Mouse (Mus musculus) kidney, embryonic 14.5 days (tissue): ENCODE data around the gene Gnb3. TPM values are rescaled to one million over a fixed set of nuclear protein-coding genes. Genes with fewer than 3 reads are reported as not detected.
"Not testable (repeated sequence)": the region's sequence is repeated elsewhere in the genome, so short reads cannot be mapped to it uniquely, and the experiment has no call there.

Experiments used
- ATAC-seq: fragments of 200-750 bp; cut with Nextera tagmentation; 2 replicates; pipeline ENCODE4 v1.8.0; 2017; ENCODE audit warnings: moderate number of reproducible peaks, mild to moderate bottlenecking, moderate TSS enrichment, moderate library complexity; ENCODE audit not compliant: low FRiP score, low TSS enrichment
- H3K27ac ChIP-seq: fragments of 300-500 bp; sonication (generic); 2 replicates; pipeline ENCODE4 v1.5.1; 2014; ENCODE audit warnings: low read depth, mild to moderate bottlenecking, low read length, moderate library complexity, mixed read lengths
- H3K27me3 ChIP-seq: fragments of 300-500 bp; sonication (generic); 2 replicates; pipeline ENCODE4 v1.6.1; 2014; ENCODE audit warnings: mild to moderate bottlenecking, low read length; ENCODE audit not compliant: control insufficient read depth, insufficient read depth
- H3K36me3 ChIP-seq: fragments of 300-500 bp; sonication (generic); 2 replicates; pipeline ENCODE4 v1.6.1; 2014; ENCODE audit warnings: low read length, mixed read lengths; ENCODE audit not compliant: control insufficient read depth, insufficient read depth
- H3K4me1 ChIP-seq: fragments of 300-500 bp; sonication (generic); 2 replicates; pipeline ENCODE4 v1.6.1; 2014; ENCODE audit warnings: low read length, mixed read lengths; ENCODE audit not compliant: control insufficient read depth, insufficient read depth
- H3K4me2 ChIP-seq: fragments of 300-500 bp; sonication (generic); replicated peaks from 2 replicates; pipeline ENCODE4 v1.6.1; 2014; ENCODE audit warnings: low read depth, mild to moderate bottlenecking, low read length
- H3K4me3 ChIP-seq: fragments of 300-500 bp; sonication (generic); 2 replicates; pipeline ENCODE4 v1.5.1; 2014; ENCODE audit warnings: mild to moderate bottlenecking, low read length
- H3K9ac ChIP-seq: fragments of 300-500 bp; sonication (generic); 2 replicates; pipeline ENCODE4 v1.6.1; 2014; ENCODE audit warnings: low read depth, mild to moderate bottlenecking, low read length, moderate library complexity
- H3K9me3 ChIP-seq: fragments of 300-500 bp; sonication (generic); 2 replicates; pipeline ENCODE4 v1.6.1; 2016; ENCODE audit warnings: low read length; ENCODE audit not compliant: control insufficient read depth
- WGBS: fragments of 180-500 bp; shearing (Covaris S2); extraction: QIAGEN DNeasy Blood & Tissue Kit; methylation state at CpG from one replicate; pipeline ENCODE4 v1.1.7; 2014; 5-methylcytosine and 5-hydroxymethylcytosine counted together
- polyA plus RNA-seq: library from polyadenylated mRNA; unstranded; fragments of >200 nt; fragmentation: Nextera tagmentation; extraction: Ambion mirVana; gene quantifications from 2 replicates; pipeline ENCODE4 v1.2.1, GENCODE M21; 2014

Gene Gnb3
- polyA plus RNA-seq, 1 experiment from 2014 or later: 1.3 TPM

DNA sequence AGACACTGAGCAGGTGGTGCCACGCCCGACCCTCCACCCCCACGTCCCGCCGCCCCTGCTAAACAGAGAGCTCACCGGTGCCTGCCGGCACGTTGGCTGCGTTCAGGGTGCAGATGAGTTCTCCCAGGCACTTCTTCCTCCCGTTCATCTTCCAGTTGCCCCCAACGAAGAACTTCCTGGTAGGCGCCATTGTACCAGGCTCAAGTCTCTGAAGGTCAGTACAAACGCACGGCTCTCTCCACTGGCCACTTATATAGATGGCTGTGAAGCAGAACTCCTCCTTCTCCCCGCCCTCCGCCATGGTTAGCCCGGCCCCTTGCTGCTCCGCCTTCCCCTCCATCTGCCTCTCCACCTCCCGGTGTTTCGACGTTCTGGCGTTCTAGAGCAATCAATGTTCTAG, 26.1 kb downstream of the Gnb3 start, which contains the start of gene Tpi1:
Tpi1 (minus strand) TSS at position 364 of the 400 bp plus-strand sequence.
- peak within 1 kb of the TSS; percentile 91 for H3K27ac ChIP-seq
- WGBS: under 1% methylated on average over 22 of the region's 22 CpGs
- H3K4me3 ChIP-seq: peak within 1 kb of the TSS; percentile 74
- H3K4me2 ChIP-seq: peak within 1 kb of the TSS; percentile 57
- no peaks in the 10 kb centered on the region for H3K9me3 ChIP-seq
- peak within 1 kb of the TSS; percentile 82 for H3K9ac ChIP-seq
- H3K36me3 ChIP-seq: peaks cover 55% of the 10 kb centered on the region
- no peaks in the 10 kb centered on the region for H3K27me3 ChIP-seq
- ATAC-seq: peak; percentile 87
- H3K4me1 ChIP-seq: peaks cover 19% of the 10 kb centered on the region; the same call in 1 of the 2 replicates

DNA sequence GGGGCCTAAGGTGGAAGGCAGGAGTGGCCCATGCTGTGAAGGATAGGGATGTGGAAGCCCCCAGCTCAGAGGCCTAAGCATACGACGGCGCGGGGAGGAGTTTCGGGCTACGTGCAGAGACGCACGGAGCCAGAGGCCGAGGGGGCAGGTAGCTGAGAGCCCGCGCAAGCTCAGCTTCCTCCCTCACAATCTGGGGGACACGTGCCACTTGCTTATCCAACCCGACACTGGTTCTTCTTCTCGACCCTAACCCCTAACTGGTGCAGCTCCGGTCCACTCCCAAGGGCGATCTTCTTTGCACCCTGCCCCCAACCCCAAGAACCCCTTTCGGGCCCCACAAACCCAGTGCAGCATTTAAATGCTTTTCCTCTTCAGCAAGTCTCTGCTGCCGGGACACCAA, 26.6 kb downstream of the Gnb3 start:
- Histone ChIP-seq H3K36me3 (peaks cover 51% of the 10 kb centered on the region), H3K27me3 (no peaks in the 10 kb centered on the region), H3K9me3 (no peaks in the 10 kb centered on the region), H3K4me2 (peak overlapping the region; percentile 57), H3K27ac (peak overlapping the region; percentile 91), H3K4me1 (peaks cover 19% of the 10 kb centered on the region; the same call in 1 of the 2 replicates), H3K4me3 (peak overlapping the region; percentile 74), H3K9ac (peak overlapping the region; percentile 82)
- WGBS: 0% methylated on average over 15 of the region's 18 CpGs
- peak; percentile 40 for ATAC-seq

DNA sequence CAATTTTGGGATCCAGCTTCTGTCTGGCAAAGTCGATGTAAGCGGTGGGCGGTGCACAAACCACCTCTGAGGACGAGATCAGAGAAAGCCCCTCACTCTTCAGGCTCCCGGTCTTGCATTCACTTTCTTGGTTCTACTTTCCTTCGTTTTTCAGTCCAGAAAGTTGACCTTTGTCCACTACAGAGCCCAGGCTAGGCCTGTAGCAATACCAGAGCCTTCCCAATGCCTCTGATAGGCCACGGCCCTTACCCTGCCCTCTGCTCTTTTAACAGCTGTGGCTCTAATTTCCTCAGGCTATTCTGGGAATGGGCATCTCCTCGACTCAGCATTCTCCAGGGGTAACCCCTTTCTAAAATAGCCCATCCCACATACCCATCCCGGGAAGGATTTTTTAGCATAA, 27.2 kb downstream of the Gnb3 start:
- Histone ChIP-seq H3K4me3 (peak overlapping the region; percentile 74), H3K27ac (no peak overlapping the region), H3K27me3 (no peaks in the 10 kb centered on the region), H3K36me3 (peaks cover 44% of the 10 kb centered on the region), H3K4me2 (peak overlapping the region; percentile 57), H3K9ac (peak overlapping the region; percentile 82), H3K9me3 (no peaks in the 10 kb centered on the region), H3K4me1 (peaks cover 22% of the 10 kb centered on the region; the same call in 1 of the 2 replicates)
- 18% methylated on average over 9 of the region's 9 CpGs for WGBS
- no peak for ATAC-seq

DNA sequence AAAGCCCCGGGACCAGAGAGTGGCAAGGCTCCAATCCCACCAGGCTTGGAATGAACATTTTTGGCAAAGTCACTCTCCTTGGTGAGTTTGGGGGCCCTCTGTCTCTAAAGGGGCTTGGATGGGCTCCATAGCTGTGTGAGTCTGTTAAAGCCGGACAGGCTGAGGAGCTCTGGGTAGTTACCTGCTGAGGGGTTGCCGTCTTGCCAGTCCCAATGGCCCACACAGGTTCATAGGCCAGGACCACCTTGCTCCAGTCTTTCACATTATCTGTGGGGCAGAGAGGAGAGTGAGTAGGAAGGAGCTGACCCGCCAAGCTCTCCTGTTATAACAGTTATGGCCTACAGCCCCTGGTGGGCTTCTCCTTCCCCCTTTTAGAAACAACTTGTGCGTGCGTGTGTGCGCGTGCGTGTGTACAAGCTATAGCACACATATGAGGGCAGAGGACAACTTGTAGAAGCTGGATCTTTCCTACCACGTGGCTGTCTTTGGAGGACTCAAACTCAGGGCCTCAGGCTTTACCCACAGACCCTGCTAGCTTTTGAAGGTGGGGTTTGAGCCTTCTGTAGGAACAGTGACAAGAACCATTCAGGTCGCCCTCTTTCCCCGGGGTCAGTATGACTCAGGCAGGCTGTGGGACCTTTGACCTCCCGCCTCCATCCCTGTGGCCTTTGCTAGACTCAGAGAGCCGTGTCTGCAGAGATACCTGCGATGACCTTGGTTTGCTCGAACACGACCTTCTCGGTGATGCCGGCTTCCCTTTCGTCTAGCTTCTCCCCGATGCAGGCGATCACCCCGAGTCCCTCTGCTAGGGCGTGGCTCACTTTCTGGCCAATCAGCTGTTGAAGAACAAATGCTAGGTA, 28.1 kb downstream of the Gnb3 start:
- Histone ChIP-seq H3K4me2 (peak overlapping the region; percentile 57), H3K4me3 (peak overlapping the region; percentile 74), H3K27ac (0 out of 2 replicates have a peak overlapping the region, but pooled peaks have one; percentile 8), H3K9me3 (no peaks in the 10 kb centered on the region), H3K27me3 (no peaks in the 10 kb centered on the region), H3K4me1 (peaks cover 22% of the 10 kb centered on the region; the same call in 1 of the 2 replicates), H3K9ac (peak overlapping the region; percentile 82; the same call in 1 of the 2 replicates), H3K36me3 (peaks cover 35% of the 10 kb centered on the region)
- 83% methylated on average over 24 of the region's 24 CpGs for WGBS
- ATAC-seq: no peak

DNA sequence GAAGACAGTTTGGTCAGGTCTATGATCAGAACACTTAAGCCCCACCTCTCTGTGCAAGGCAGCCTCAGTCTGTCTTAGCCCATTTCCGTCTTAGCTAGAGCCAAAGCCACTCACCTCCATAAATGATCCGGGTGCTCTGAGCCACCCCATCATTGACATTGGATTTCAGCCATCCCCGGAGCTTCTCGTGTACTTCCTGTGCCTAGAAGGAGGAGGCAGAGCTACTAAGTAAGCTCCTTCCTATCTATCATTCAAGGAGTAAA, 28.7 kb downstream of the Gnb3 start:
- peaks cover 25% of the 10 kb centered on the region for H3K4me1 ChIP-seq

DNA sequence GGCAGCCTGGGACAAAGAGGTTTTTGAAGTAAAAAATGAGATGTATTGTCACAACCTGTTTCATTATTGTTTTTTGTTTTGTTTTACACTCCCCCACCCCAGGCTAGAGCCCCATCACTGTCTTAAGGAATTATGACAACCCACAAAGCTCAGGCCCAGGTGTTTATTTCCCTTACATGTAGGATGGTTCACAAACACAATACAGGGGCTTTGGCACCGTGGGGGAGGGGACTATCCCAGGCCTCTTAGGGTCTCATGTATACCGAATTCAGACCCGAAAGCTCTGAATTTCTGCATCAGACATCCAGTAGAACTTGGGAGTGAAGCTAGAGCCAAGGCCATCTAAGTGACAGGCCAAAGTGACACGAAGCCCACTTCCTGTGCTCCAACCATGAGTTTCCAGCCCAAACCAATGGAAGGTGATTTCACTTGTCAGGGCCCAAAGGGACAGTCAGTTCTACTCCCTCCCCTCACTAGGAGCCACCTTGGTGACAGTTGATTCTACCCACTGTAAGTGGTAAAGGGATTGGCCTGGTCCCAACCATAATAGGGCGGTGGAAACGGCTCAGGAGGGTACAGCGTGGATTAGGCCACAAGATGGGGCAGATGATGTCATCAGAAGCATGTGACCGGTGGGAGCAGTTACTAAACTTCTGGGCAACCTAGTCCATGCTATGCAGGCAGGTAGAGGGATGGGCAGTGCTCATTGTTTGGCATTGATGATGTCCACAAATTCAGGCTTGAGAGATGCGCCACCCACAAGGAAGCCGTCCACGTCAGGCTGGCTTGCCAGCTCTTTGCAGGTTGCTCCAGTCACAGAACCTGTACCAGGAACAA, 29.3 kb downstream of the Gnb3 start:
- ATAC-seq, H3K4me3 ChIP-seq, H3K27me3 ChIP-seq, H3K9me3 ChIP-seq, H3K4me2 ChIP-seq, H3K27ac ChIP-seq, H3K9ac ChIP-seq: not testable (repeated sequence)
- 86% methylated on average over 10 of the region's 11 CpGs for WGBS
- H3K36me3 ChIP-seq: peaks cover 30% of the 10 kb centered on the region
- H3K4me1 ChIP-seq: peaks cover 27% of the 10 kb centered on the region

More for the DNA sequence above, 28.7 kb downstream of the Gnb3 start:
- H3K9ac ChIP-seq: no peak overlapping the region
- ATAC-seq: no peak
- no peak overlapping the region for H3K4me2 ChIP-seq
- WGBS: 64% methylated on average over 4 of the region's 4 CpGs
- no peak overlapping the region for H3K4me3 ChIP-seq
- no peak overlapping the region for H3K27ac ChIP-seq
- no peaks in the 10 kb centered on the region for H3K27me3 ChIP-seq
- H3K36me3 ChIP-seq: peaks cover 30% of the 10 kb centered on the region
- H3K9me3 ChIP-seq: no peaks in the 10 kb centered on the region

DNA sequence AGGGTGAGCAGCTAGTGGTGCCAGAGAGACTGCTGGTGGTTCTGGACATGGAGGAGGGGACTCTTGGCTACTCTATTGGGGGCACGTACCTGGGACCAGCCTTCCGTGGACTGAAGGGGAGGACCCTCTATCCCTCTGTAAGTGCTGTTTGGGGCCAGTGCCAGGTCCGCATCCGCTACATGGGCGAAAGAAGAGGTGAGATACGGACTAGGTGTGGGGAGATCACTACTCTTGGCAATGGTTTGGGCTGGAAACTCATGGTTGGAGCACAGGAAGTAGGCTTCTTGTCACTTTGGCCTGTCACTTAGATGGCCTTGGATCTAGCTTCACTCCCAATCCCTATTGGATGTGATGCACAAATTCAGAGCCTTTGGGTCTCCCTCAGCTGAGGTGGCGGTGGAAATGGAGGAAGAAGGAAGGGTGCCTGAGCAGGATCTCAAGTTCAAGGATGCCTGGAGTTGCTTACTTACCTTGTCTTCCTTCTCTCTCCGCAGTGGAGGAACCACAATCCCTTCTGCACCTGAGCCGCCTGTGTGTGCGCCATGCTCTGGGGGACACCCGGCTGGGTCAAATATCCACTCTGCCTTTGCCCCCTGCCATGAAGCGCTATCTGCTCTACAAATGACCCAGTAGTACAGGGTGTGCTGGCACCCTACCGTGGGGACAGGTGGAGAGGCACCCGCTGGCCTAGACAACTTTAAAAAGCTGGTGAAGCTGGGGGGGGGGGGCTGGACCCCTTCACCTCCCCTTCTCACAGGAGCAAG, 30.1 kb downstream of the Gnb3 start:
- peaks cover 24% of the 10 kb centered on the region for H3K36me3 ChIP-seq

DNA sequence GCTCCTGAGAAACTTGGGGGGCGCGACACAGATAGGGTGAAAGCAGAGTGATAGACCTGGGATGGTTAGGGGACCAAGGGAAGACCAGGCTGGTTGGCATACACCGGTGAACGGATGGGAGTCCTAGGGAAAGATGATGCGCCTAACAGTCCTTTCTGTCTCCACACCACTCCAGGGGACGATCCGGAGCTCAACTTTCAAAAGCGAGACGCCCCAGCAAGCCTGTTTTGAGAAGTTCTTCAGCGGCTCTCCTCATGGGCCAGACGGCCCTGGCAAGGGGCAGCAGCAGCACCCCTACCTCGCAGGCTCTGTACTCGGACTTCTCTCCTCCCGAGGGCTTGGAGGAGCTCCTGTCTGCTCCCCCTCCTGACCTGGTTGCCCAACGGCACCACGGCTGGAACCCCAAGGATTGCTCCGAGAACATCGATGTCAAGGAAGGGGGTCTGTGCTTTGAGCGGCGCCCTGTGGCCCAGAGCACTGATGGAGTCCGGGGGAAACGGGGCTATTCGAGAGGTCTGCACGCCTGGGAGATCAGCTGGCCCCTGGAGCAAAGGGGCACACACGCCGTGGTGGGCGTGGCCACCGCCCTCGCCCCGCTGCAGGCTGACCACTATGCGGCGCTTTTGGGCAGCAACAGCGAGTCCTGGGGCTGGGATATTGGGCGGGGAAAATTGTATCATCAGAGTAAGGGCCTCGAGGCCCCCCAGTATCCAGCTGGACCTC, 30.9 kb downstream of the Gnb3 start:
- no peaks in the 10 kb centered on the region for H3K9me3 ChIP-seq
- H3K4me1 ChIP-seq: peaks cover 26% of the 10 kb centered on the region
- under 1% methylated on average over 35 of the region's 35 CpGs for WGBS
- ATAC-seq: peak; percentile 14
- H3K9ac ChIP-seq: peak overlapping the region; percentile 64
- H3K27me3 ChIP-seq: no peaks in the 10 kb centered on the region
- peaks cover 24% of the 10 kb centered on the region for H3K36me3 ChIP-seq
- H3K4me2 ChIP-seq: peak overlapping the region; percentile 89
- peak overlapping the region; percentile 92 for H3K27ac ChIP-seq
- H3K4me3 ChIP-seq: peak overlapping the region; percentile 53

More for the DNA sequence above, 30.1 kb downstream of the Gnb3 start:
- H3K27ac ChIP-seq: peak overlapping the region; percentile 92; the same call in 1 of the 2 replicates
- H3K27me3 ChIP-seq: no peaks in the 10 kb centered on the region
- H3K9ac ChIP-seq: peak overlapping the region; percentile 64
- peak overlapping the region; percentile 89 for H3K4me2 ChIP-seq
- H3K4me3 ChIP-seq: peak overlapping the region; percentile 53
- H3K9me3 ChIP-seq: no peaks in the 10 kb centered on the region
- peak; percentile 0; the same call in 1 of the 2 replicates for ATAC-seq
- WGBS: 50% methylated on average over 14 of the region's 14 CpGs
- H3K4me1 ChIP-seq: peaks cover 31% of the 10 kb centered on the region
